Mouse (Mus musculus): ENCODE data around the gene Mad1l1. TPM values are rescaled to one million over a fixed set of nuclear protein-coding genes. Genes with fewer than 3 reads are reported as not detected.

Gene Mad1l1
- polyA plus RNA-seq, 1 experiment from 2014 or later: 29.8 TPM

DNA sequence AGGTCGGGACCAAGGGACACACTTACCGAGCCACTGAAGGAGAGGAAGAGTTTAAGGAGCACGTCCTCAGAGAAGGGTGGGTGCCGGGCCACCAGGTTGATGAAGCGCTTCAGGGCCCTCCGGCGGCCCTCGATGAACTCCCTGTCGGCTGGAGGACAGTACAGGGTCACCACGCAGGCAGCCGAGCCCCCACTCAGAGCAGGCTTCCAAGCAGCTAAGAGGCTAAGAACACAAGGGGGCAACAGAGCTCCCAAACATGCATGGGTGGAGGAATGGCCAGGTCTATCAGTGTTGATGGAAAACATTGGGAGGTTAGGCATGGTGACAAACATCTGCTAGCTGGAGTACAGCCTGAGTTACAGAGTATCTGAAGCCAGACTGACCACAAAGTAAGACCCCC lies 34.6 kb upstream of the Mad1l1 start:
- no peaks in the 10 kb centered on the region for H3K4me1 ChIP-seq (ENCODE audit: control insufficient read depth, insufficient read depth, low read length)
- DNase-seq: no peak
- 84% methylated on average over 11 of the region's 11 CpGs for WGBS
- no peak overlapping the region for H3K4me3 ChIP-seq (replicated peaks; ENCODE audit: low read depth, low read length)
- H3K9me3 ChIP-seq (ENCODE audit: control insufficient read depth, low read length): no peaks in the 10 kb centered on the region
- H3K27ac ChIP-seq (replicated peaks; ENCODE audit: low read depth, low read length): no peak overlapping the region
- peaks cover 63% of the 10 kb centered on the region for H3K36me3 ChIP-seq (ENCODE audit: control insufficient read depth, insufficient read depth, low read length)
- no peak overlapping the region for H3K4me2 ChIP-seq (ENCODE audit: low read length)
- ATAC-seq (ENCODE audit: low FRiP score, low TSS enrichment): no peak
- no peaks in the 10 kb centered on the region for H3K27me3 ChIP-seq (ENCODE audit: control insufficient read depth, insufficient read depth, low read length)
- H3K9ac ChIP-seq (replicated peaks; ENCODE audit: low read length): no peak overlapping the region

DNA sequence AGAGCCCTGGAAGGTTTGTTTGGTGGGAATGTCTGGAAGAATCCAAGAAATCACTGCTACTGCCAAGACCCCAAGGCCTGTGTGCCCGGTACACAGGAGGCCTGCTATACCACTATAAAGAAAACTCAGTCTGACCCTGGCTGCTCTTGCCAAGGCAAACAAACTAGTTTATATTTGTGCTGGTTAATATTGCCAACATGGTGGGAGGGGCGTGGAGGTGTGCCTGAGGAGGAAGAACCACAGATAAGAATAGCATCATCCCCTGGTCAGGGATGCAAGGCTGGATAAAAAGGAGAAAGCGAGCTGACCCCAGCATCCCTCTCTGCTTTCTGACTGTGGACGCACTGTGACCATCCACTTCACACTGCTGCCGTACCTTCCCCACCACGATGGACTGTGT lies 31.0 kb upstream of the Mad1l1 start:
- H3K4me1 ChIP-seq (ENCODE audit: control insufficient read depth, insufficient read depth, low read length): no peaks in the 10 kb centered on the region
- H3K27me3 ChIP-seq (ENCODE audit: control insufficient read depth, insufficient read depth, low read length): no peaks in the 10 kb centered on the region
- no peak overlapping the region for H3K4me3 ChIP-seq (replicated peaks; ENCODE audit: low read depth, low read length)
- ATAC-seq (ENCODE audit: low FRiP score, low TSS enrichment) (no peak), DNase-seq (no peak)
- no peaks in the 10 kb centered on the region for H3K9me3 ChIP-seq (ENCODE audit: control insufficient read depth, low read length)
- H3K4me2 ChIP-seq (ENCODE audit: low read length): no peak overlapping the region
- no peak overlapping the region for H3K27ac ChIP-seq (replicated peaks; ENCODE audit: low read depth, low read length)
- peaks cover 51% of the 10 kb centered on the region for H3K36me3 ChIP-seq (ENCODE audit: control insufficient read depth, insufficient read depth, low read length)
- no peak overlapping the region for H3K9ac ChIP-seq (replicated peaks; ENCODE audit: low read length)
- 96% methylated on average over 6 of the region's 6 CpGs for WGBS

DNA sequence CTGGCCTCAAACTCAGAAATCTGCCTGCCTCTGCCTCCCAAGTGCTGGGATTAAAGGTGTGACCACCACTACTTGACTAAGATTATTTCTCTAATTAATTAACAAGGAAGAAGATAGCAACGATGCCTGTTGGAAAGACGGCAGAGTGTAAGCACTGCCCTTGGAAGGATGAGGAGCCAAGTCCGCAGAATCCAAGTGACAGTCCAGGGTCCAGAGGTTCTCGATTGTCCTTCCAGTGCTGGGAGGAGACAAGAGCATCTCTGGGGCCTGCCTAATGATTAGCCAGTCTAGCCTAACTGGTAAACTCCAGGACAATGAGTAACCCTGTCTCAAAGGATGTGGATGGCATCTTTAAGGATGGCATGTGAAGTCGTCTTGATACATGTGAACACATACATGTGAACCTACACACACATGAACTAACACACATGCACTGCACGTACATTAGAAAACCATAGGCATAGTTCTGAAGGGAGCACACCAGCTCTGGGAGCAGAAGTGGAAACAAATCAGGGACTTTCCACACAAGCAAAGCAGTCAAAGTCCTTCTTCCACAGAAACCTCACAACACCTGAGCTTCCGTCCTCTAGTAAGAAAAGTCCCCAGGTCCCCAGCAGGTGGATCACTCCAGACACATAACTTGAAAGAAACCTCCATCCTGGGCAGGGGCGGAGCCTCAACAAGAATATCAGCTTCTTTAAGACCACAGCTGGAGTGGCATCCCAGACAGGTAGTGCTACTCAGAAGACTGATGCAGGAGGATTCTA lies 29.6 kb upstream of the Mad1l1 start:
- Histone ChIP-seq H3K4me2 (ENCODE audit: low read length) (no peak overlapping the region), H3K27me3 (ENCODE audit: control insufficient read depth, insufficient read depth, low read length) (no peaks in the 10 kb centered on the region), H3K36me3 (ENCODE audit: control insufficient read depth, insufficient read depth, low read length) (peaks cover 52% of the 10 kb centered on the region), H3K4me1 (ENCODE audit: control insufficient read depth, insufficient read depth, low read length) (no peaks in the 10 kb centered on the region), H3K9me3 (ENCODE audit: control insufficient read depth, low read length) (no peaks in the 10 kb centered on the region), H3K9ac (replicated peaks; ENCODE audit: low read length) (no peak overlapping the region), H3K27ac (replicated peaks; ENCODE audit: low read depth, low read length) (no peak overlapping the region), H3K4me3 (replicated peaks; ENCODE audit: low read depth, low read length) (no peak overlapping the region)
- ATAC-seq (ENCODE audit: low FRiP score, low TSS enrichment) (no peak), DNase-seq (no peak)
- whole genome bisulfite sequencing: 94% methylated on average over 8 of the region's 8 CpGs

DNA sequence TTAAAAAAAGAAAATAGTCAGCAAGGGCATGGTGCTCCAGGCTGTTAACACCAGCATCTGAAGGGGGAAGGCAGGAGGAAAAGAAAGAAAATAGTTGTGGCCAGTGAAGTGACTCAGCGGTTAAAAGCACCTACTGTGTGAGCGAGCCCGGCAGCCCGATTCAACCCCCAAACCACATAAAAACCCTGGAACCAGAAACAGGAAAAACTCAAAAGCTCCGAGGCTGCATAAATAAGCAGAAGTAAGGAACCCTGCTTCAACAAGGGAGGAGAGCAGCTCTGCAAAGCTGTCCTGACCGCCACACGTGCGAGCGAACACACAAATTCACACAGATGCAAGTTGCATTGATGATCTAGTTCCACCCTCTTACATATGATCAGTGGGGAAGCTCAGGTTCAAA lies 28.5 kb upstream of the Mad1l1 start:
- Histone ChIP-seq H3K4me3 (replicated peaks; ENCODE audit: low read depth, low read length) (no peak overlapping the region), H3K27me3 (ENCODE audit: control insufficient read depth, insufficient read depth, low read length) (no peaks in the 10 kb centered on the region), H3K36me3 (ENCODE audit: control insufficient read depth, insufficient read depth, low read length) (peaks cover 53% of the 10 kb centered on the region), H3K27ac (replicated peaks; ENCODE audit: low read depth, low read length) (no peak overlapping the region), H3K4me2 (ENCODE audit: low read length) (no peak overlapping the region), H3K9me3 (ENCODE audit: control insufficient read depth, low read length) (no peaks in the 10 kb centered on the region), H3K9ac (replicated peaks; ENCODE audit: low read length) (no peak overlapping the region), H3K4me1 (ENCODE audit: control insufficient read depth, insufficient read depth, low read length) (no peaks in the 10 kb centered on the region)
- DNase-seq: no peak
- ATAC-seq (ENCODE audit: low FRiP score, low TSS enrichment): no peak
- 98% methylated on average over 9 of the region's 9 CpGs for WGBS

DNA sequence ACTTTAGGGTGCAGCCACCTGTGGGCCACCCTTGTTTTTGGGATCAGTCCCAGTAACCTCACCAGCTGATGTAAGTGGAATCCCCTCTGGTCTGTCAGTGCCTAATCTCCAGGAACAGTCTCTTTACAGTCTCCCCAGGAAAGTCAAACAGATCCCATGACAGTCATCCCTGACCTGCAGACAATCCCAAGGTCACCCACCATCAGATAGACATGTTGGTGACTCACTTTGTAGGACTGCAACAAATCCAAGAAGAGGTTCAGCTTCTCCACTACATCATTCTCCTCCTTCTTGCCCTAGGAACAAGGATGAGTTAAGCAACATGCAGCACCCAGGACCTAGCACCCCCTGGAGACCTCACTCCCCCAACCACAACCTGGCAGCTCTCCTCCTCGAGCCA lies 24.7 kb upstream of the Mad1l1 start:
- WGBS: 85% methylated on average over 1 of the region's 1 CpGs

DNA sequence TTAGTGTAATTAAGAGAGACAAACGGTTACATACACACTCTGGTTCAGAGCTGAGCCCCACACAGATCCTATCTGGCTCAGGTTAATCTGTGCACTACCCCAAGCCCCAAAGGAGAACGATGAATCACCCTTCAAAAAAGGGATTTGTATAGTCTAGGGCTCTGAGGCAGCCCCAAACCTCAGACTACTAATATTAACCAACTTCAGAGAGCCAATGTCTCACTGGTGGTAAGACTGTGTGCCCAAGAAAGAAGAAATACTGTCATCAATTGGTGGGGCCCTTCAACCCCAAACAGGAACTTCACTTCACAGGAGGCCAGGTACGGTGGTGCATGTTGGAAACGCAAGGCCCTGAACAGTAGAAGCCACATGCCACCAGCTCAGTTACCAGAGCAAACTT lies 23.9 kb upstream of the Mad1l1 start:
- H3K9ac ChIP-seq (replicated peaks; ENCODE audit: low read length): no peak overlapping the region
- no peak overlapping the region for H3K4me2 ChIP-seq (ENCODE audit: low read length)
- H3K27me3 ChIP-seq (ENCODE audit: control insufficient read depth, insufficient read depth, low read length): no peaks in the 10 kb centered on the region
- no peak for DNase-seq
- ATAC-seq (ENCODE audit: low FRiP score, low TSS enrichment): no peak
- H3K27ac ChIP-seq (replicated peaks; ENCODE audit: low read depth, low read length): no peak overlapping the region
- peaks cover 38% of the 10 kb centered on the region for H3K36me3 ChIP-seq (ENCODE audit: control insufficient read depth, insufficient read depth, low read length)
- H3K4me3 ChIP-seq (replicated peaks; ENCODE audit: low read depth, low read length): no peak overlapping the region
- WGBS: 96% methylated on average over 4 of the region's 4 CpGs
- H3K9me3 ChIP-seq (ENCODE audit: control insufficient read depth, low read length): no peaks in the 10 kb centered on the region
- no peaks in the 10 kb centered on the region for H3K4me1 ChIP-seq (ENCODE audit: control insufficient read depth, insufficient read depth, low read length)

More for the DNA sequence above, 24.7 kb upstream of the Mad1l1 start:
- Histone ChIP-seq H3K9me3 (ENCODE audit: control insufficient read depth, low read length) (no peaks in the 10 kb centered on the region), H3K9ac (replicated peaks; ENCODE audit: low read length) (no peak overlapping the region), H3K36me3 (ENCODE audit: control insufficient read depth, insufficient read depth, low read length) (peaks cover 37% of the 10 kb centered on the region), H3K4me3 (replicated peaks; ENCODE audit: low read depth, low read length) (no peak overlapping the region), H3K4me2 (ENCODE audit: low read length) (no peak overlapping the region), H3K27me3 (ENCODE audit: control insufficient read depth, insufficient read depth, low read length) (no peaks in the 10 kb centered on the region), H3K4me1 (ENCODE audit: control insufficient read depth, insufficient read depth, low read length) (no peaks in the 10 kb centered on the region), H3K27ac (replicated peaks; ENCODE audit: low read depth, low read length) (no peak overlapping the region)
- no peak for ATAC-seq (ENCODE audit: low FRiP score, low TSS enrichment)
- DNase-seq: no peak

DNA sequence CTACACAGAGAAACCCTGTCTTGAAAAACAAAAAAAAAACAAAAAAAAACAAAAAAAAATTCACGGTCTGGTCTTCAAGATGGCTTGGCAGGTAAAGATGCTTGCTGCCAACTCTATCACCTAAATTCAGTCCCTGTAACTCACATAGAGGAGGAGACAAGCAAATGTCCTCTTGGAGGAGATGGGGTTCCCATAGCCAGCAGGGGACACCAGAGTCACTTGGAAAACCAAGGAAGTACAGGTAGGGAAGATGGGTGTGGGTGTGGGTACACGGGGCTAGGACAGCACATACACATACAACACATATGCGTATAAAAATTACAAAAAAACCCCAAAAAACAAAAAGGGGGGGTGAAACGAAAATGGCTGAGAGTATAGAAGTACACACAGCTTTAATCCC lies 21.5 kb upstream of the Mad1l1 start:
- H3K4me2 ChIP-seq (ENCODE audit: low read length): no peak overlapping the region
- H3K27ac ChIP-seq (replicated peaks; ENCODE audit: low read depth, low read length): no peak overlapping the region
- no peak overlapping the region for H3K4me3 ChIP-seq (replicated peaks; ENCODE audit: low read depth, low read length)
- H3K4me1 ChIP-seq (ENCODE audit: control insufficient read depth, insufficient read depth, low read length): no peaks in the 10 kb centered on the region
- ATAC-seq (ENCODE audit: low FRiP score, low TSS enrichment): no peak
- WGBS: 92% methylated on average over 4 of the region's 4 CpGs
- no peaks in the 10 kb centered on the region for H3K27me3 ChIP-seq (ENCODE audit: control insufficient read depth, insufficient read depth, low read length)
- H3K9me3 ChIP-seq (ENCODE audit: control insufficient read depth, low read length): no peaks in the 10 kb centered on the region
- no peak for DNase-seq
- H3K36me3 ChIP-seq (ENCODE audit: control insufficient read depth, insufficient read depth, low read length): peaks cover 51% of the 10 kb centered on the region
- no peak overlapping the region for H3K9ac ChIP-seq (replicated peaks; ENCODE audit: low read length)

DNA sequence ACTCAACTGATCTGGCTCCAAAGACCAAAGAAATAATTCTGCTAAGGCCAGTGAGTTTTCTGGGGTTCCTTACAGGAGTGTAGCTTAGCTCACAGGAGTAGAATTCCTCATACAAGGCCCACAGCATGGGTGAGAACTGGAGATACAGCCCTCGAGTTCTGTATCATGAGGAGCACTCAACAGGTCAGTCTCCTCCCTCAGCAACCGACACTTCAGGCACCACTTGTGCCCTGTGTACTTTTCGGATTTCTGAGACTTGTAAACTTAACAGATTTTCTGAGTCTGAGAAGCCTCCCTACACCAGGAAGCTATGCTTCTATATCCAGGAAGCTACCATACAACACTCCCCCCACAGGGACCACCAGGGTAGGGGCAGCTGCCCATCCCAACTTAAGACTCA lies 18.5 kb upstream of the Mad1l1 start:
- no peak overlapping the region for H3K27ac ChIP-seq (replicated peaks; ENCODE audit: low read depth, low read length)
- WGBS: 91% methylated on average over 3 of the region's 3 CpGs
- DNase-seq: no peak
- no peaks in the 10 kb centered on the region for H3K9me3 ChIP-seq (ENCODE audit: control insufficient read depth, low read length)
- H3K27me3 ChIP-seq (ENCODE audit: control insufficient read depth, insufficient read depth, low read length): no peaks in the 10 kb centered on the region
- H3K4me2 ChIP-seq (ENCODE audit: low read length): no peak overlapping the region
- no peaks in the 10 kb centered on the region for H3K4me1 ChIP-seq (ENCODE audit: control insufficient read depth, insufficient read depth, low read length)
- no peak for ATAC-seq (ENCODE audit: low FRiP score, low TSS enrichment)
- peaks cover 40% of the 10 kb centered on the region for H3K36me3 ChIP-seq (ENCODE audit: control insufficient read depth, insufficient read depth, low read length)
- no peak overlapping the region for H3K4me3 ChIP-seq (replicated peaks; ENCODE audit: low read depth, low read length)
- no peak overlapping the region for H3K9ac ChIP-seq (replicated peaks; ENCODE audit: low read length)

DNA sequence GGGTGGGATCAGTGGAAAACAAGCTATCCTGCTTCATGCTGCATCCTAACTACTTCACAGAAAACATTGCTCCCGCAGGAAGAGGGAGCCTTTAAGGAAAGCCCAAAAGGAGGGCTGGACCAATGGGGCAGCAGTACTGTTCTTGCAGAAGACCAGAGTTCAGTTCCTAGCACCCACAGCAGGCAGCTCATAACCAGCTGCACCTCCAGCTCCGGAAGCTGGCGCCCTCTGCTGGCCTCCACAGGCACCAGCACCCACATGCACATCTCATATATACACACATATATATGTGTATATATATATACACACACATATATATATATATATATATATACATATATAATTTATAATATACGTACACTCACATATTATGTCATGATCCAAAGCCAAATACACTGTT lies 17.4 kb upstream of the Mad1l1 start:
- Histone ChIP-seq H3K36me3 (ENCODE audit: control insufficient read depth, insufficient read depth, low read length) (peaks cover 30% of the 10 kb centered on the region), H3K27ac (replicated peaks; ENCODE audit: low read depth, low read length) (no peak overlapping the region), H3K27me3 (ENCODE audit: control insufficient read depth, insufficient read depth, low read length) (no peaks in the 10 kb centered on the region), H3K4me2 (ENCODE audit: low read length) (no peak overlapping the region), H3K9ac (replicated peaks; ENCODE audit: low read length) (no peak overlapping the region), H3K4me3 (replicated peaks; ENCODE audit: low read depth, low read length) (no peak overlapping the region), H3K9me3 (ENCODE audit: control insufficient read depth, low read length) (no peaks in the 10 kb centered on the region), H3K4me1 (ENCODE audit: control insufficient read depth, insufficient read depth, low read length) (no peaks in the 10 kb centered on the region)
- ATAC-seq (ENCODE audit: low FRiP score, low TSS enrichment) (no peak), DNase-seq (no peak)
- 99% methylated on average over 4 of the region's 4 CpGs for WGBS

All from midbrain, embryonic 14.5 days (tissue).